Mouse (Mus musculus): ENCODE measurements around the gene Frmpd1. TPM values are rescaled to one million over a fixed set of nuclear protein-coding genes. Genes with fewer than 3 reads are reported as not detected.
A peak's percentile ranks its signal among the peaks of the same experiment; 100 is the strongest.

The Frmpd1 gene
- polyA plus RNA-seq, 1 experiment, result not detected

GRCm38 (mm10) chr4:45252861-45253262, 68.2 kb downstream of the Frmpd1 start:
- TF ChIP-seq POLR2A (IDR thresholded peaks at IDR 0.05; ENCODE audit: insufficient read depth, low read depth, low read length) (no peak), CTCF (IDR thresholded peaks at IDR 0.05; ENCODE audit: insufficient read depth, low read depth, low read length) (no peak)
- Histone ChIP-seq H3K4me3 (ENCODE audit: insufficient read depth, low read depth, low read length) (no peak overlapping the region), H3K27ac (ENCODE audit: insufficient read depth, low read depth, low read length) (no peak overlapping the region), H3K4me1 (ENCODE audit: control insufficient read depth, insufficient read depth, low read length) (peaks cover 16% of the 10 kb centered on the region; the same call in 1 of the 2 replicates)
- WGBS, result 18% methylated on average over 9 of the region's 9 CpGs

GRCm38 (mm10) chr4:45253839-45254601, 69.3 kb downstream of the Frmpd1 start:
- 35% methylated on average over 11 of the region's 11 CpGs for whole genome bisulfite sequencing
- Histone ChIP-seq H3K27ac (ENCODE audit: insufficient read depth, low read depth, low read length) (peak overlapping the region; percentile 58), H3K4me1 (ENCODE audit: control insufficient read depth, insufficient read depth, low read length) (peaks cover 16% of the 10 kb centered on the region; the same call in 1 of the 2 replicates), H3K4me3 (ENCODE audit: insufficient read depth, low read depth, low read length) (no peak overlapping the region)
- TF ChIP-seq CTCF (IDR thresholded peaks at IDR 0.05; ENCODE audit: insufficient read depth, low read depth, low read length) (no peak), POLR2A (IDR thresholded peaks at IDR 0.05; ENCODE audit: insufficient read depth, low read depth, low read length) (no peak)

GRCm38 (mm10) chr4:45259232-45259832, 74.7 kb downstream of the Frmpd1 start:
- Histone ChIP-seq H3K4me1 (ENCODE audit: control insufficient read depth, insufficient read depth, low read length) (peaks cover 1% of the 10 kb centered on the region; the same call in 1 of the 2 replicates), H3K27ac (ENCODE audit: insufficient read depth, low read depth, low read length) (no peak overlapping the region), H3K4me3 (ENCODE audit: insufficient read depth, low read depth, low read length) (no peak overlapping the region)
- WGBS, result 52% methylated on average over 4 of the region's 4 CpGs
- TF ChIP-seq CTCF (IDR thresholded peaks at IDR 0.05; ENCODE audit: insufficient read depth, low read depth, low read length) (no peak), POLR2A (IDR thresholded peaks at IDR 0.05; ENCODE audit: insufficient read depth, low read depth, low read length) (no peak)

GRCm38 (mm10) chr4:45261551-45261950, 76.9 kb downstream of the Frmpd1 start:
- TF ChIP-seq CTCF (IDR thresholded peaks at IDR 0.05; ENCODE audit: insufficient read depth, low read depth, low read length) (no peak), POLR2A (IDR thresholded peaks at IDR 0.05; ENCODE audit: insufficient read depth, low read depth, low read length) (no peak)
- no peak overlapping the region for H3K27ac ChIP-seq (ENCODE audit: insufficient read depth, low read depth, low read length)
- no peaks in the 10 kb centered on the region for H3K4me1 ChIP-seq (ENCODE audit: control insufficient read depth, insufficient read depth, low read length)
- no peak overlapping the region for H3K4me3 ChIP-seq (ENCODE audit: insufficient read depth, low read depth, low read length)
- 59% methylated on average over 4 of the region's 4 CpGs for WGBS

- TF ChIP-seq CTCF (IDR thresholded peaks at IDR 0.05; ENCODE audit: insufficient read depth, low read depth, low read length) (no peak), POLR2A (IDR thresholded peaks at IDR 0.05; ENCODE audit: insufficient read depth, low read depth, low read length) (no peak)
- Histone ChIP-seq H3K4me1 (ENCODE audit: control insufficient read depth, insufficient read depth, low read length) (no peaks in the 10 kb centered on the region), H3K27ac (ENCODE audit: insufficient read depth, low read depth, low read length) (no peak overlapping the region), H3K4me3 (ENCODE audit: insufficient read depth, low read depth, low read length) (no peak overlapping the region)
- whole genome bisulfite sequencing, result 89% methylated on average over 3 of the region's 3 CpGs
Measured at GRCm38 (mm10) chr4:45267883-45268282, 83.2 kb downstream of the Frmpd1 start.

GRCm38 (mm10) chr4:45271041-45271452, 86.4 kb downstream of the Frmpd1 start:
- no peak overlapping the region for H3K4me3 ChIP-seq (ENCODE audit: insufficient read depth, low read depth, low read length)
- no peak overlapping the region for H3K27ac ChIP-seq (ENCODE audit: insufficient read depth, low read depth, low read length)
- H3K4me1 ChIP-seq (ENCODE audit: control insufficient read depth, insufficient read depth, low read length), result no peaks in the 10 kb centered on the region
- WGBS, result 54% methylated on average over 10 of the region's 10 CpGs
- TF ChIP-seq CTCF (IDR thresholded peaks at IDR 0.05; ENCODE audit: insufficient read depth, low read depth, low read length), result no peak
- TF ChIP-seq POLR2A (IDR thresholded peaks at IDR 0.05; ENCODE audit: insufficient read depth, low read depth, low read length), result no peak

- Histone ChIP-seq H3K4me1 (ENCODE audit: control insufficient read depth, insufficient read depth, low read length) (no peaks in the 10 kb centered on the region), H3K27ac (ENCODE audit: insufficient read depth, low read depth, low read length) (no peak overlapping the region), H3K4me3 (ENCODE audit: insufficient read depth, low read depth, low read length) (no peak overlapping the region)
- 84% methylated on average over 8 of the region's 8 CpGs for WGBS
- TF ChIP-seq POLR2A (IDR thresholded peaks at IDR 0.05; ENCODE audit: insufficient read depth, low read depth, low read length) (no peak), CTCF (IDR thresholded peaks at IDR 0.05; ENCODE audit: insufficient read depth, low read depth, low read length) (no peak)
Measured at GRCm38 (mm10) chr4:45275770-45276169, 91.1 kb downstream of the Frmpd1 start.

- Histone ChIP-seq H3K4me1 (ENCODE audit: control insufficient read depth, insufficient read depth, low read length) (no peaks in the 10 kb centered on the region), H3K27ac (ENCODE audit: insufficient read depth, low read depth, low read length) (no peak overlapping the region), H3K4me3 (ENCODE audit: insufficient read depth, low read depth, low read length) (no peak overlapping the region)
- peak; percentile 6; the same call in 1 of the 2 replicates for TF ChIP-seq CTCF (IDR thresholded peaks at IDR 0.05; ENCODE audit: insufficient read depth, low read depth, low read length)
- TF ChIP-seq POLR2A (IDR thresholded peaks at IDR 0.05; ENCODE audit: insufficient read depth, low read depth, low read length), result no peak
- 62% methylated on average over 8 of the region's 8 CpGs for WGBS
Measured at GRCm38 (mm10) chr4:45279292-45279691, 94.6 kb downstream of the Frmpd1 start.

- TF ChIP-seq CTCF (IDR thresholded peaks at IDR 0.05; ENCODE audit: insufficient read depth, low read depth, low read length) (no peak), POLR2A (IDR thresholded peaks at IDR 0.05; ENCODE audit: insufficient read depth, low read depth, low read length) (no peak)
- Histone ChIP-seq H3K4me3 (ENCODE audit: insufficient read depth, low read depth, low read length) (no peak overlapping the region), H3K4me1 (ENCODE audit: control insufficient read depth, insufficient read depth, low read length) (no peaks in the 10 kb centered on the region), H3K27ac (ENCODE audit: insufficient read depth, low read depth, low read length) (no peak overlapping the region)
- WGBS, result 14% methylated on average over 4 of the region's 4 CpGs
Measured at GRCm38 (mm10) chr4:45279981-45280548, 95.4 kb downstream of the Frmpd1 start.

Data from olfactory bulb, adult 2 months (tissue).